Comparison of ENCODE assay signal across 31 mouse cellular contexts in the genomic region with DNA sequence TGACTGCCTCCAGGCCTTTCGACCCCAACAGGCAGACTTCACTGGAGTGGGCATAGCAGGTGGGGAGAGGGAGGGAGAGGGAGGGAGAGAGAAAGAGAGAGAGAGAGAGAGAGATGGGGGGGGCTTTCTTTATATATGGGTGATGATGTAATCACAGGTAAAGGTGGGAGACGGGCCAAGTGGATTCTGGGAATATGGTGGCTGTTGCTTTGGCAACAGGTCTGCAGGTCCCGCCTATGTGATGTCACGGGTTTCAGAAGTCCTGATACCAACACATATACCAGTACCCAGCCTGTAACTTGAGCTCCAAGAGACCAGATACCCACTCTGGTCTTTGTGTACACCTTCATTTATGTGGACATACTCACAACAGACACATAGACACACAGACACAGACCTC. TPM values are rescaled to one million over a fixed set of nuclear protein-coding genes. Genes with fewer than 3 reads are reported as not detected.
DNase-seq lines count a peak whose midpoint lies in the region; ATAC-seq and TF ChIP-seq lines count a peak whose summit lies in the region.
"Had no signal": no experiment of that assay in that cellular context is flagged by ENCODE, and none has a peak within 500 bp of the region (broad histone marks: within the 10 kb centered on the region; RNA-seq: fewer than 3 reads in every experiment).

No protein-coding gene starts in this region.

- DNase-seq in heart, adult 11 months: peak; percentile 61
- no peak for DNase-seq in heart, adult 18-20 months
- peak; percentile 45 for DNase-seq in ES-E14 (ENCODE audit: low read depth, low spot score)
- peak; percentile 43 for DNase-seq in WW6 (ENCODE audit: low read depth, low spot score)
- no peak for DNase-seq in right cerebral cortex, adult 18-20 months
- DNase-seq: adrenal gland, adult 8-10 months; adrenal gland, postnatal 14 days; adrenal gland, postnatal 36 days; B cell, adult 2 months; cerebellum, adult 11-12 months; cerebellum, adult 2 months; cerebellum, adult 9-10 months; cerebellum, postnatal 10 days; cerebellum, postnatal 25 days; embryo, embryonic 11 days; forebrain, postnatal 0 days had no signal

- in situ Hi-C loops in ES-E14 (cut with MboI; ENCODE audit: low sequenced_read_pairs in 2 of 2, unreplicated experiment in 2 of 2): no loop called here

- no peaks in the 10 kb centered on the region for H3K27me3 ChIP-seq in ES-Bruce4 (ENCODE audit: control insufficient read depth, insufficient read depth, low read length, poor library complexity, severe bottlenecking)
- H3K27me3 ChIP-seq in midbrain, embryonic 13.5 days: no peaks in the 10 kb centered on the region
- H3K27me3 ChIP-seq in forebrain, embryonic 16.5 days (replicated peaks; ENCODE audit: control insufficient read depth, insufficient read depth, low read length): no peaks in the 10 kb centered on the region
- H3K27me3 ChIP-seq: CH12.LX; embryonic facial prominence, embryonic 13.5 days; embryonic facial prominence, embryonic 15.5 days; forebrain, embryonic 12.5 days had no signal

- H3K4me3 ChIP-seq in ES-Bruce4 (ENCODE audit: low read depth, low read length): no peak overlapping the region
- no peak overlapping the region for H3K4me3 ChIP-seq in ES-E14 (ENCODE audit: insufficient read depth in 1 of 2, low read depth in 1 of 2, low read length in 2 of 2, poor library complexity in 1 of 2, severe bottlenecking in 1 of 2)
- no peak overlapping the region for H3K4me3 ChIP-seq in midbrain, embryonic 13.5 days (replicated peaks)
- H3K4me3 ChIP-seq in forebrain, embryonic 16.5 days (replicated peaks; ENCODE audit: low read length): no peak overlapping the region
- H3K4me3 ChIP-seq: embryonic facial prominence, embryonic 13.5 days; embryonic facial prominence, embryonic 15.5 days; erythroblast, embryonic 14.5 days; forebrain, embryonic 10.5 days; forebrain, embryonic 12.5 days had no signal

- WGBS in midbrain, embryonic 13.5 days: 91% methylated on average over 4 of the region's 4 CpGs
- 87% methylated on average over 4 of the region's 4 CpGs for WGBS in forebrain, embryonic 16.5 days

- no peak overlapping the region for H3K9ac ChIP-seq in ES-Bruce4 (ENCODE audit: low read depth, poor library complexity, severe bottlenecking)
- H3K9ac ChIP-seq in ES-E14 (ENCODE audit: insufficient read depth, low read depth, low read length, poor library complexity, severe bottlenecking): no peak overlapping the region; the same call in 1 of the 2 replicates
- H3K9ac ChIP-seq in midbrain, embryonic 13.5 days (replicated peaks): no peak overlapping the region
- H3K9ac ChIP-seq in forebrain, embryonic 16.5 days (replicated peaks; ENCODE audit: low read depth, low read length): no peak overlapping the region
- H3K9ac ChIP-seq: embryonic facial prominence, embryonic 13.5 days; embryonic facial prominence, embryonic 15.5 days; forebrain, embryonic 12.5 days; forebrain, postnatal 0 days had no signal

- no peak for ATAC-seq in midbrain, embryonic 13.5 days
- no peak for ATAC-seq in forebrain, embryonic 16.5 days
- ATAC-seq: activated CD4-positive, CD25-positive, alpha-beta regulatory T cell, adult 4 months; CD4-positive, CD25-positive, alpha-beta regulatory T cell, adult 4 months; forebrain, embryonic 14.5 days; forebrain, postnatal 0 days had no signal

- H3K27ac ChIP-seq in ES-Bruce4 (ENCODE audit: insufficient read depth, low read length): peak overlapping the region; percentile 97
- H3K27ac ChIP-seq in ES-E14 (ENCODE audit: insufficient read depth, low read depth, low read length, poor library complexity, severe bottlenecking): peak overlapping the region; percentile 91
- H3K27ac ChIP-seq in midbrain, embryonic 13.5 days: no peak overlapping the region
- no peak overlapping the region for H3K27ac ChIP-seq in forebrain, embryonic 16.5 days (ENCODE audit: low read length)
- H3K27ac ChIP-seq: embryonic facial prominence, embryonic 13.5 days; embryonic facial prominence, embryonic 15.5 days; forebrain, embryonic 10.5 days; forebrain, embryonic 12.5 days had no signal

- no peak overlapping the region for H3K4me2 ChIP-seq in midbrain, embryonic 13.5 days (replicated peaks)
- no peak overlapping the region for H3K4me2 ChIP-seq in forebrain, embryonic 16.5 days (ENCODE audit: low read length)
- H3K4me2 ChIP-seq: embryonic facial prominence, embryonic 13.5 days; embryonic facial prominence, embryonic 15.5 days; forebrain, embryonic 12.5 days had no signal

- TF ChIP-seq POLR2A in ES-Bruce4 (IDR thresholded peaks at IDR 0.05; ENCODE audit: insufficient read depth, low read length): no peak

- TF ChIP-seq EP300 in ES-Bruce4 (IDR thresholded peaks at IDR 0.05; ENCODE audit: insufficient read depth, low read depth, low read length): no peak

- H3K9me3 ChIP-seq in ES-Bruce4 (replicated peaks; ENCODE audit: control insufficient read depth, insufficient read depth, low read length, poor library complexity, severe bottlenecking) (peaks cover 9% of the 10 kb centered on the region; the same call in 1 of the 2 replicates), ES-E14 (ENCODE audit: control insufficient read depth, insufficient read depth, low read depth, low read length) (no peaks in the 10 kb centered on the region)
- H3K9me3 ChIP-seq in midbrain, embryonic 13.5 days: no peaks in the 10 kb centered on the region
- H3K9me3 ChIP-seq in forebrain, embryonic 16.5 days (ENCODE audit: control insufficient read depth, low read length): no peaks in the 10 kb centered on the region
- H3K9me3 ChIP-seq: embryonic facial prominence, embryonic 15.5 days; forebrain, embryonic 10.5 days; forebrain, embryonic 12.5 days had no signal

- peaks cover 4% of the 10 kb centered on the region for H3K4me1 ChIP-seq in ES-Bruce4 (ENCODE audit: control insufficient read depth, insufficient read depth, low read length)
- peaks cover 5 to 6% of the 10 kb centered on the region in 2 experiments; a peak in 2 of 4 replicates for H3K4me1 ChIP-seq in ES-E14 (ENCODE audit: control insufficient read depth in 2 of 2, insufficient read depth in 2 of 2, low read length in 2 of 2, poor library complexity in 1 of 2)
- H3K4me1 ChIP-seq in midbrain, embryonic 13.5 days (replicated peaks): no peaks in the 10 kb centered on the region
- no peaks in the 10 kb centered on the region for H3K4me1 ChIP-seq in forebrain, embryonic 16.5 days (replicated peaks; ENCODE audit: control insufficient read depth, insufficient read depth, low read length)
- H3K4me1 ChIP-seq: embryonic facial prominence, embryonic 13.5 days; embryonic facial prominence, embryonic 15.5 days; forebrain, embryonic 12.5 days had no signal

- H3K36me3 ChIP-seq in ES-Bruce4 (ENCODE audit: control insufficient read depth, insufficient read depth, low read length, poor library complexity, severe bottlenecking) (no peaks in the 10 kb centered on the region), ES-E14 (ENCODE audit: control insufficient read depth, insufficient read depth, low read length, poor library complexity, severe bottlenecking) (no peaks in the 10 kb centered on the region)
- no peaks in the 10 kb centered on the region for H3K36me3 ChIP-seq in midbrain, embryonic 13.5 days
- H3K36me3 ChIP-seq in forebrain, embryonic 16.5 days (ENCODE audit: control insufficient read depth, insufficient read depth): no peaks in the 10 kb centered on the region
- H3K36me3 ChIP-seq: embryonic facial prominence, embryonic 13.5 days; embryonic facial prominence, embryonic 15.5 days; forebrain, embryonic 10.5 days; forebrain, embryonic 12.5 days had no signal

- TF ChIP-seq CTCF in ES-Bruce4 (IDR thresholded peaks at IDR 0.05; ENCODE audit: low read depth, low read length): no peak

TF ChIP-seq in ES-E14, 5 proteins besides CTCF, POLR2A, EP300 and RAD21:
- TF ChIP-seq CHD2 (IDR thresholded peaks at IDR 0.05; ENCODE audit: low read depth, low read length): no peak
- no peak for TF ChIP-seq ZNF384 (IDR thresholded peaks at IDR 0.05; ENCODE audit: low read depth, low read length)
- TF ChIP-seq MAFK (IDR thresholded peaks at IDR 0.05; ENCODE audit: insufficient read depth, low read depth, low read length): no peak
- TF ChIP-seq HCFC1 (IDR thresholded peaks at IDR 0.05; ENCODE audit: borderline replicate concordance, insufficient read depth, low read length): no peak
- TF ChIP-seq ZC3H11A (IDR thresholded peaks at IDR 0.05; ENCODE audit: borderline replicate concordance, low read depth, low read length): no peak
TF ChIP-seq in ES-E14: peak in this region for 0.

RNA-seq across cellular contexts. Expression of a gene that starts 10.3 kb away (rescaled TPM):
- total RNA-seq in heart, adult 18-20 months (2021): 100 to 1,000 TPM; 204 to 244 TPM
- polyA plus RNA-seq in ES-Bruce4 (2011; ENCODE audit: insufficient read depth, insufficient read length, low read depth, missing spikeins): 74.8 and 77.0 TPM in 2 replicates
- total RNA-seq in ES-E14 (2012; rRNA removed): 9.1 and 11.6 TPM in 2 replicates
- 6.0 and 6.2 TPM in 2 replicates for polyA plus RNA-seq in midbrain, embryonic 13.5 days (2015; fragmentation: Nextera tagmentation; extraction: Ambion mirVana)
- 4.2 and 9.2 TPM in 2 replicates for polyA plus RNA-seq in forebrain, embryonic 16.5 days (2015; fragmentation: Nextera tagmentation; extraction: Ambion mirVana)
- total RNA-seq: MEL had no signal
- polyA plus RNA-seq: activated CD4-positive, CD25-positive, alpha-beta regulatory T cell, adult 4 months; CD4-positive, CD25-positive, alpha-beta regulatory T cell, adult 4 months; erythroblast, embryonic 14.5 days had no signal

RNA-seq across cellular contexts. Expression of a gene that starts 21.2 kb away (rescaled TPM):
- total RNA-seq in heart, adult 18-20 months (2021): 100 to 1,000 TPM; 296 to 418 TPM
- polyA plus RNA-seq in ES-Bruce4 (2011; ENCODE audit: insufficient read depth, insufficient read length, low read depth, missing spikeins): 163 and 187 TPM in 2 replicates
- 7.1 and 7.9 TPM in 2 replicates for total RNA-seq in ES-E14 (2012; rRNA removed)
- polyA plus RNA-seq in midbrain, embryonic 13.5 days (2015; fragmentation: Nextera tagmentation; extraction: Ambion mirVana): 28.7 and 36.2 TPM in 2 replicates
- polyA plus RNA-seq in forebrain, embryonic 16.5 days (2015; fragmentation: Nextera tagmentation; extraction: Ambion mirVana): 67.2 and 74.1 TPM in 2 replicates

RNA-seq across cellular contexts. Expression of a gene that starts 27.5 kb away (rescaled TPM):
- not detected for total RNA-seq in heart, adult 18-20 months (2021)
- polyA plus RNA-seq in ES-Bruce4 (2011; ENCODE audit: insufficient read depth, insufficient read length, low read depth, missing spikeins): 24.6 and 31.6 TPM in 2 replicates
- total RNA-seq in ES-E14 (2012; rRNA removed): 0.74 TPM in 1 of 2 replicates, not detected in the other
- polyA plus RNA-seq in midbrain, embryonic 13.5 days (2015; fragmentation: Nextera tagmentation; extraction: Ambion mirVana): 0.26 TPM in 1 of 2 replicates, not detected in the other
- not detected in 2 replicates for polyA plus RNA-seq in forebrain, embryonic 16.5 days (2015; fragmentation: Nextera tagmentation; extraction: Ambion mirVana)
- total RNA-seq: adrenal gland, postnatal 36 days; CH12.LX; forebrain, postnatal 0 days; MEL had no signal
- polyA plus RNA-seq: activated CD4-positive, CD25-positive, alpha-beta regulatory T cell, adult 4 months; CD4-positive, CD25-positive, alpha-beta regulatory T cell, adult 4 months; cerebellum, adult 2 months; cortical plate, adult 2 months; embryonic facial prominence, embryonic 11.5 days; embryonic facial prominence, embryonic 13.5 days; embryonic facial prominence, embryonic 15.5 days; forebrain, embryonic 10.5 days; forebrain, embryonic 12.5 days; forebrain, embryonic 14.5 days; forebrain, postnatal 0 days had no signal

RNA-seq across cellular contexts. Expression of a gene that starts 48.1 kb away (rescaled TPM):
- 10 to 100 TPM; 12.8 to 15.6 TPM for total RNA-seq in heart, adult 18-20 months (2021)
- 14.0 and 15.1 TPM in 2 replicates for polyA plus RNA-seq in ES-Bruce4 (2011; ENCODE audit: insufficient read depth, insufficient read length, low read depth, missing spikeins)
- 4.1 and 4.3 TPM in 2 replicates for total RNA-seq in ES-E14 (2012; rRNA removed)
- polyA plus RNA-seq in midbrain, embryonic 13.5 days (2015; fragmentation: Nextera tagmentation; extraction: Ambion mirVana): 13.8 and 14.2 TPM in 2 replicates
- polyA plus RNA-seq in forebrain, embryonic 16.5 days (2015; fragmentation: Nextera tagmentation; extraction: Ambion mirVana): 15.2 and 15.9 TPM in 2 replicates

RNA-seq across cellular contexts. Expression of a gene that starts 53.0 kb away (rescaled TPM):
- 1 to 10 TPM; 4.3 to 4.9 TPM for total RNA-seq in heart, adult 18-20 months (2021)
- 27.1 and 27.8 TPM in 2 replicates for polyA plus RNA-seq in ES-Bruce4 (2011; ENCODE audit: insufficient read depth, insufficient read length, low read depth, missing spikeins)
- total RNA-seq in ES-E14 (2012; rRNA removed): 0.98 and 1.3 TPM in 2 replicates
- polyA plus RNA-seq in midbrain, embryonic 13.5 days (2015; fragmentation: Nextera tagmentation; extraction: Ambion mirVana): 14.5 and 17.3 TPM in 2 replicates
- 10.2 and 11.7 TPM in 2 replicates for polyA plus RNA-seq in forebrain, embryonic 16.5 days (2015; fragmentation: Nextera tagmentation; extraction: Ambion mirVana)
- total RNA-seq: MEL had no signal
- polyA plus RNA-seq: activated CD4-positive, CD25-positive, alpha-beta regulatory T cell, adult 4 months; CD4-positive, CD25-positive, alpha-beta regulatory T cell, adult 4 months; erythroblast, embryonic 14.5 days had no signal

Comparison
In these comparisons a context has a peak if more than half of its experiments do, and no peak if none do; other contexts are left out.
1. DNase-seq: peak in heart, adult 11 months (single experiment), ES-E14 (single experiment) and WW6 (single experiment); none in heart, adult 18-20 months (0 of 2) and right cerebral cortex, adult 18-20 months (single experiment).
2. H3K27ac ChIP-seq: peak in ES-Bruce4 (single experiment) and ES-E14 (single experiment); none in midbrain, embryonic 13.5 days (single experiment) and forebrain, embryonic 16.5 days (single experiment).
3. RNA of a gene that starts 27.5 kb away (polyA plus RNA-seq): 24.6 to 31.6 TPM in ES-Bruce4; 0.26 TPM in midbrain, embryonic 13.5 days and not detected in forebrain, embryonic 16.5 days; every median in the first group is over 10 times any median in the second.